Mouse (Mus musculus) midbrain, embryonic 14.5 days (tissue): ENCODE measurements around the gene Zcchc14. TPM values are rescaled to one million over a fixed set of nuclear protein-coding genes. Genes with fewer than 3 reads are reported as not detected.

Experiments
- ATAC-seq: fragments of 200-750 bp; cut with Nextera tagmentation; 2 replicates; pipeline ENCODE4 v1.8.0; 2017; ENCODE audit warnings: moderate number of reproducible peaks, moderate library complexity; ENCODE audit not compliant: low FRiP score, low TSS enrichment
- DNase-seq: peaks from one replicate; pipeline ENCODE4 v3.0.0-alpha.2; 2015
- H3K27ac ChIP-seq: fragments of 300-500 bp; sonication (generic); replicated peaks from 2 replicates; pipeline ENCODE4 v1.5.1; 2014; ENCODE audit warnings: mild to moderate bottlenecking, low read depth, low read length, moderate library complexity
- H3K27me3 ChIP-seq: fragments of 300-500 bp; sonication (generic); 2 replicates; pipeline ENCODE4 v1.6.1; 2014; ENCODE audit warnings: low read length, control low read depth, mixed read lengths; ENCODE audit not compliant: control insufficient read depth, insufficient read depth
- H3K36me3 ChIP-seq: fragments of 300-500 bp; sonication (generic); 2 replicates; pipeline ENCODE4 v1.6.1; 2014; ENCODE audit warnings: low read length, control low read depth; ENCODE audit not compliant: control insufficient read depth, insufficient read depth
- H3K4me1 ChIP-seq: fragments of 300-500 bp; sonication (generic); 2 replicates; pipeline ENCODE4 v1.6.1; 2014; ENCODE audit warnings: mild to moderate bottlenecking, antibody characterized with exemption, low read length, control low read depth; ENCODE audit not compliant: control insufficient read depth, insufficient read depth
- H3K4me2 ChIP-seq: fragments of 300-500 bp; sonication (generic); 2 replicates; pipeline ENCODE4 v1.6.1; 2014; ENCODE audit warnings: mild to moderate bottlenecking, low read length, moderate library complexity
- H3K4me3 ChIP-seq: fragments of 300-500 bp; sonication (generic); replicated peaks from 2 replicates; pipeline ENCODE4 v1.5.1; 2014; ENCODE audit warnings: low read depth, low read length
- H3K9ac ChIP-seq: fragments of 300-500 bp; sonication (generic); replicated peaks from 2 replicates; pipeline ENCODE4 v1.6.1; 2014; ENCODE audit warnings: mild to moderate bottlenecking, low read length, moderate library complexity
- H3K9me3 ChIP-seq: fragments of 300-500 bp; sonication (generic); 2 replicates; pipeline ENCODE4 v1.6.1; 2016; ENCODE audit warnings: low read length, control low read depth, mixed read lengths; ENCODE audit not compliant: control insufficient read depth
- WGBS: fragments of 180-500 bp; shearing (Covaris S2); extraction: QIAGEN DNeasy Blood & Tissue Kit; methylation state at CpG from one replicate; pipeline ENCODE4 v1.1.7; 2014; 5-methylcytosine and 5-hydroxymethylcytosine counted together
- polyA plus RNA-seq: library from polyadenylated mRNA; unstranded; fragments of >200 nt; fragmentation: Nextera tagmentation; extraction: Ambion mirVana; gene quantifications from 2 replicates; pipeline ENCODE4 v1.2.1, GENCODE M21; 2014

The Zcchc14 gene
- polyA plus RNA-seq, 1 experiment from 2014 or later: 43.4 TPM

GRCm38 (mm10) chr8:121654966-121655494 lies 2.3 kb upstream of the Zcchc14 start:
- DNase-seq (no peak), ATAC-seq (no peak)
- H3K9ac ChIP-seq: peak overlapping the region; percentile 94; the same call in 1 of the 2 replicates
- WGBS: 75% methylated on average over 14 of the region's 14 CpGs
- peaks cover 27% of the 10 kb centered on the region for H3K4me1 ChIP-seq
- no peak overlapping the region for H3K4me2 ChIP-seq
- no peak overlapping the region for H3K27ac ChIP-seq
- no peaks in the 10 kb centered on the region for H3K27me3 ChIP-seq
- H3K36me3 ChIP-seq: no peaks in the 10 kb centered on the region
- no peak overlapping the region for H3K4me3 ChIP-seq
- no peaks in the 10 kb centered on the region for H3K9me3 ChIP-seq

- 87% methylated on average over 4 of the region's 4 CpGs for WGBS
- no peaks in the 10 kb centered on the region for H3K36me3 ChIP-seq
- no peaks in the 10 kb centered on the region for H3K9me3 ChIP-seq
Observed at GRCm38 (mm10) chr8:121654131-121654530, 1.4 kb upstream of the Zcchc14 start.

GRCm38 (mm10) chr8:121653340-121654019 lies 779 bp upstream of the Zcchc14 start:
- Histone ChIP-seq H3K4me3 (peak overlapping the region; percentile 78), H3K9me3 (no peaks in the 10 kb centered on the region), H3K4me1 (peaks cover 42% of the 10 kb centered on the region), H3K36me3 (no peaks in the 10 kb centered on the region), H3K27ac (peak overlapping the region; percentile 100), H3K4me2 (peak overlapping the region; percentile 83), H3K27me3 (no peaks in the 10 kb centered on the region), H3K9ac (peak overlapping the region; percentile 94)
- peak; percentile 47; the same call in 1 of the 2 replicates for ATAC-seq
- DNase-seq: peak; percentile 61
- 3% methylated on average over 31 of the region's 31 CpGs for WGBS

More at GRCm38 (mm10) chr8:121654131-121654530, 1.4 kb upstream of the Zcchc14 start:
- no peaks in the 10 kb centered on the region for H3K27me3 ChIP-seq
- H3K4me1 ChIP-seq: peaks cover 36% of the 10 kb centered on the region
- peak overlapping the region; percentile 83 for H3K4me2 ChIP-seq
- DNase-seq (no peak), ATAC-seq (no peak)
- H3K4me3 ChIP-seq: peak overlapping the region; percentile 78
- peak overlapping the region; percentile 94 for H3K9ac ChIP-seq
- peak overlapping the region; percentile 100 for H3K27ac ChIP-seq

- no peaks in the 10 kb centered on the region for H3K9me3 ChIP-seq
- peak overlapping the region; percentile 86 for H3K4me3 ChIP-seq
- WGBS: under 1% methylated on average over 56 of the region's 56 CpGs
- no peaks in the 10 kb centered on the region for H3K27me3 ChIP-seq
- peak overlapping the region; percentile 71 for H3K9ac ChIP-seq
- no peaks in the 10 kb centered on the region for H3K36me3 ChIP-seq
- ATAC-seq: no peak
- H3K4me1 ChIP-seq: peaks cover 57% of the 10 kb centered on the region
- DNase-seq: peak; percentile 72
- peak overlapping the region; percentile 77 for H3K27ac ChIP-seq
- peak overlapping the region; percentile 99 for H3K4me2 ChIP-seq
Observed at GRCm38 (mm10) chr8:121651874-121652361, 783 bp downstream of the Zcchc14 start.

- DNase-seq (peak; percentile 53), ATAC-seq (no peak)
- WGBS: 9% methylated on average over 47 of the region's 47 CpGs
- Histone ChIP-seq H3K27ac (peak overlapping the region; percentile 77), H3K9ac (peak overlapping the region; percentile 71), H3K4me3 (peak overlapping the region; percentile 86), H3K27me3 (no peaks in the 10 kb centered on the region), H3K4me2 (peak overlapping the region; percentile 99), H3K9me3 (no peaks in the 10 kb centered on the region), H3K4me1 (peaks cover 61% of the 10 kb centered on the region), H3K36me3 (no peaks in the 10 kb centered on the region)
Observed at GRCm38 (mm10) chr8:121651308-121651873, 1.3 kb downstream of the Zcchc14 start.

GRCm38 (mm10) chr8:121650389-121651307 lies 2.1 kb downstream of the Zcchc14 start:
- DNase-seq (no peak), ATAC-seq (no peak)
- peak overlapping the region; percentile 71 for H3K9ac ChIP-seq
- no peaks in the 10 kb centered on the region for H3K36me3 ChIP-seq
- WGBS: 62% methylated on average over 20 of the region's 20 CpGs
- H3K27ac ChIP-seq: peak overlapping the region; percentile 77; the same call in 1 of the 2 replicates
- H3K9me3 ChIP-seq: no peaks in the 10 kb centered on the region
- H3K4me1 ChIP-seq: peaks cover 68% of the 10 kb centered on the region
- no peaks in the 10 kb centered on the region for H3K27me3 ChIP-seq
- peak overlapping the region; percentile 86 for H3K4me3 ChIP-seq
- H3K4me2 ChIP-seq: peak overlapping the region; percentile 99

GRCm38 (mm10) chr8:121649904-121650303 lies 2.8 kb downstream of the Zcchc14 start:
- Histone ChIP-seq H3K4me3 (peak overlapping the region; percentile 86), H3K27me3 (no peaks in the 10 kb centered on the region), H3K4me2 (peak overlapping the region; percentile 99), H3K9me3 (no peaks in the 10 kb centered on the region), H3K36me3 (no peaks in the 10 kb centered on the region), H3K27ac (no peak overlapping the region), H3K4me1 (peaks cover 73% of the 10 kb centered on the region), H3K9ac (peak overlapping the region; percentile 60)
- DNase-seq (no peak), ATAC-seq (no peak)
- WGBS: 24% methylated on average over 10 of the region's 10 CpGs

GRCm38 (mm10) chr8:121649423-121649822 lies 3.3 kb downstream of the Zcchc14 start:
- Histone ChIP-seq H3K36me3 (no peaks in the 10 kb centered on the region), H3K27me3 (no peaks in the 10 kb centered on the region), H3K9ac (peak overlapping the region; percentile 60; the same call in 1 of the 2 replicates), H3K4me1 (peaks cover 72% of the 10 kb centered on the region), H3K4me3 (peak overlapping the region; percentile 86), H3K27ac (no peak overlapping the region), H3K9me3 (no peaks in the 10 kb centered on the region), H3K4me2 (peak overlapping the region; percentile 99)
- DNase-seq: no peak
- ATAC-seq: no peak
- WGBS: 79% methylated on average over 5 of the region's 5 CpGs
